Mouse (Mus musculus): Measurements from ENCODE around the gene Gimap8. TPM values are rescaled to one million over a fixed set of nuclear protein-coding genes. Genes with fewer than 3 reads are reported as not detected.
"Not testable (repeated sequence)": the region's sequence is repeated elsewhere in the genome, so short reads cannot be mapped to it uniquely, and the experiment has no call there.

The Gimap8 gene
- polyA plus RNA-seq (2015; fragmentation: Nextera tagmentation; extraction: Ambion mirVana) = 1.7 and 2.3 TPM in 2 replicates

GRCm38 (mm10) chr6:48646995-48647394 lies at the start of gene Gimap8:
Gimap8 (plus strand) TSS chr6:48647234.
- Histone ChIP-seq H3K9ac (no peak within 1 kb of the TSS), H3K4me3 (replicated peaks) (no peak within 1 kb of the TSS), H3K27me3 (replicated peaks) (no peaks in the 10 kb centered on the region), H3K27ac (no peak within 1 kb of the TSS), H3K36me3 (no peaks in the 10 kb centered on the region), H3K4me2 (replicated peaks) (no peak within 1 kb of the TSS), H3K9me3 (no peaks in the 10 kb centered on the region), H3K4me1 (replicated peaks) (no peaks in the 10 kb centered on the region)
- ATAC-seq = peak; percentile 69; the same call in 1 of the 2 replicates
- WGBS = 37% methylated on average over 3 of the region's 3 CpGs

DNA sequence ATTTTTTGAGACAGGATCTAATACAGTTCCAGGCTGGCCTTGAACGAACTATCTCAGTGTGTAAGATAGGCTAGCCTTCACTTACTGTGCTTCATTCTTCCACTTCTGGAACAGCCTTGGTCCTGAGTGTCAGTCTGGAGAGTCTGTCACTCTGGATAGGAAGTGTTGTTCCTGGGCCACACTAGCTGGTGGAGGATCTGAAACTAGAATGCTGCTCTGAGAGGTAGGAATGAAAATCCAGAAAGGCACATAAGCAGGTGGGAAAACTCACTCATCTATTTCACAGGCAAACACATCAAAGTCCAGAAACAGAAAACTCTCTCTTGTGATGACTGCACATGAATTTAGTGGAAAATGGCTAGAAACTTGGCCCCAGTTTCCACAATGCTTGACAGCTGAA lies 46.4 kb upstream of the Gimap8 start:
- 83% methylated on average over 1 of the region's 1 CpGs for WGBS
- peaks cover 39% of the 10 kb centered on the region for H3K36me3 ChIP-seq
- ATAC-seq = no peak
- no peaks in the 10 kb centered on the region for H3K27me3 ChIP-seq (replicated peaks)
- no peak overlapping the region for H3K27ac ChIP-seq
- 0 out of 2 replicates have a peak, but pooled peaks cover 6% of the 10 kb centered on the region for H3K4me1 ChIP-seq (replicated peaks)
- no peak overlapping the region for H3K4me3 ChIP-seq (replicated peaks)
- H3K9ac ChIP-seq = no peak overlapping the region
- H3K4me2 ChIP-seq (replicated peaks) = no peak overlapping the region
- peaks cover 16% of the 10 kb centered on the region for H3K9me3 ChIP-seq

- Histone ChIP-seq H3K4me2 (replicated peaks) (peak within 1 kb of the TSS; percentile 91), H3K36me3 (peaks cover 31% of the 10 kb centered on the region), H3K27me3 (replicated peaks) (no peaks in the 10 kb centered on the region), H3K9ac (peak within 1 kb of the TSS; percentile 71), H3K9me3 (peaks cover 12% of the 10 kb centered on the region), H3K27ac (peak within 1 kb of the TSS; percentile 74), H3K4me1 (replicated peaks) (0 out of 2 replicates have a peak, but pooled peaks cover 6% of the 10 kb centered on the region), H3K4me3 (replicated peaks) (peak within 1 kb of the TSS; percentile 67)
- WGBS = 5% methylated on average over 42 of the region's 42 CpGs
- peak; percentile 99 for ATAC-seq
Measured at GRCm38 (mm10) chr6:48601271-48602079, 45.6 kb upstream of the Gimap8 start, which contains the start of gene Zfp775. Zfp775 (plus strand) TSS chr6:48602063.

DNA sequence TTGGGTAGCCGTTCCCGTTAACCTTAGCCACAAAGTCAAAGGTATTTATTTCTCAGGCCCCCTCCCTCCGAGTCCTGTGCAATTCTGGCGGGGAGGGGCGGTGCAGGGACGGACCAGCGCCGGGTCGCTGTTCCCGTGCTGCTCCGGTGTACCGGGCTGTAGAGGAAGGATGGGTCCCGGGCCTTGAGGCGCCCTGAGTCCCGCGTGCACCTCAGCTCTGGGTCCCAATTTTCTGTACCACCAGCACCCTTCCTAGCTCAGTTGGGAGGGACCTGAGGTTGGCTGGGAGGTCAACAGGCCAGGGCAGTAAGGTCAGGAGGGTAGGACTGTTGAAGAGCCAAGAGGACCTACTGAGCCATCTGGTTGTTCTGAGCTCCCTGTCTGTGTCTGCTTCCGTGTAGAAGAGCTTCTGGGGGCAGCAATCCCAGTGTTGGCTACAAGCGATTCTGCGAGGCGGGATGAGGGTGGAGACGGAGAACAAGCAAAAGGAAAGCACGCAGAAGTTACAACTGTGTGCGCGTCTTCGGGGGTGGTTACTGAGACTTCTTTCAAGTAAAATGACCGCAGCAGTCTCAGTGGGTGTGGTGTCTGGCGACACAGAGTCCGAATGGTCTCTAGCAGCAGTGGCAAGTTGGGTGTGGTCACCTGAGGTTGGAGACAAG lies 44.8 kb upstream of the Gimap8 start:
- Histone ChIP-seq H3K27ac (peak overlapping the region; percentile 74), H3K4me1 (replicated peaks) (0 out of 2 replicates have a peak, but pooled peaks cover 6% of the 10 kb centered on the region), H3K27me3 (replicated peaks) (no peaks in the 10 kb centered on the region), H3K36me3 (peaks cover 23% of the 10 kb centered on the region), H3K9me3 (peaks cover 4% of the 10 kb centered on the region), H3K4me3 (replicated peaks) (peak overlapping the region; percentile 67), H3K9ac (peak overlapping the region; percentile 71), H3K4me2 (replicated peaks) (peak overlapping the region; percentile 91)
- under 1% methylated on average over 28 of the region's 28 CpGs for WGBS
- peak; percentile 83 for ATAC-seq

DNA sequence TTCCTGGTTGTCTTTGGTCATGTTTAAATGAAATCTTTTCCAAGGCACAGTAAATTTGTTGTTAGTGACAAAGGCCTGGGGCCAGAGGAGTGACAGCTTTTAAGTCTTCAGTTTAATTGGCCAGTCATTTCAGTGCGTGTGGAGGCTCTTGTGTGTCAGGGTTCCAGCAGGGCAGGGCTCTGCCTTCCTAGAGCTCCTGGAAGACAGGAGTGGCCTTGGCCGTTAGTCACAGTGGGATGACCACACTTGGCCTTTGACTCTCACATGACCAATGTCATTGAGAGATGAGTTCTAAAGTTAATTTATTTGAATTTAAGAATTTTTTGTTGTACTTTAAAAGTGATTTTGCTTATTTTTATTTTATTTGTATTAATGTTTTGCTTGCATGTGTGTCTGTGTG lies 38.9 kb upstream of the Gimap8 start:
- no peaks in the 10 kb centered on the region for H3K9me3 ChIP-seq
- no peak overlapping the region for H3K4me3 ChIP-seq (replicated peaks)
- H3K27me3 ChIP-seq (replicated peaks) = no peaks in the 10 kb centered on the region
- H3K36me3 ChIP-seq = no peaks in the 10 kb centered on the region
- no peak overlapping the region for H3K4me2 ChIP-seq (replicated peaks)
- no peaks in the 10 kb centered on the region for H3K4me1 ChIP-seq (replicated peaks)
- no peak for ATAC-seq
- 74% methylated on average over 2 of the region's 2 CpGs for WGBS
- H3K27ac ChIP-seq = no peak overlapping the region
- H3K9ac ChIP-seq = no peak overlapping the region

GRCm38 (mm10) chr6:48609512-48609911 lies 37.5 kb upstream of the Gimap8 start:
- H3K4me1 ChIP-seq (replicated peaks) = no peaks in the 10 kb centered on the region
- H3K9ac ChIP-seq = no peak overlapping the region
- H3K27me3 ChIP-seq (replicated peaks) = no peaks in the 10 kb centered on the region
- no peak overlapping the region for H3K27ac ChIP-seq
- WGBS = 71% methylated on average over 7 of the region's 7 CpGs
- H3K4me2 ChIP-seq (replicated peaks) = no peak overlapping the region
- no peaks in the 10 kb centered on the region for H3K36me3 ChIP-seq
- no peak overlapping the region for H3K4me3 ChIP-seq (replicated peaks)
- no peak for ATAC-seq
- H3K9me3 ChIP-seq = no peaks in the 10 kb centered on the region

DNA sequence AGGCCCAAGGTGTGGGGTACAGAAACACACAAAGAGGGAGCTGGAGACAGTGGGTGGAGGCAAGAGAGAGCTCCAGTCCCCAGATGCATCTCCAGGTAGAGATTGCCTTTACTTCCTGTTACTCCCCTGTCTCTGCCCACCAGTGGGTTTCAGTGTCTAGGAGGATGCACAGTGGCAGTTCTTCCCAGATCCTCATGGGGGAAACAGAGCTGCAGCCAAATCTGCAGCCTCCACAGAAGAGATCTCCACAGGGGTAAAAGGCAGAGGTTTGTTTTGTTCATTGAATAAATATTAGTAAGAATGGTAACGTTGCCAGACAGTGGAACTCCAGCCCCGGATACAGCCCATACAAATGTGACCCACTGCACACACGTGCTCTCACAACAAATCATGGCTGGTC lies 36.4 kb upstream of the Gimap8 start:
- 0 out of 2 replicates have a peak overlapping the region, but pooled peaks have one; percentile 9 for H3K27ac ChIP-seq
- ATAC-seq = no peak
- H3K9me3 ChIP-seq = no peaks in the 10 kb centered on the region
- H3K36me3 ChIP-seq = no peaks in the 10 kb centered on the region
- H3K4me1 ChIP-seq (replicated peaks) = no peaks in the 10 kb centered on the region
- no peaks in the 10 kb centered on the region for H3K27me3 ChIP-seq (replicated peaks)
- H3K4me2 ChIP-seq (replicated peaks) = no peak overlapping the region
- WGBS = 51% methylated on average over 3 of the region's 3 CpGs
- H3K4me3 ChIP-seq (replicated peaks) = no peak overlapping the region
- no peak overlapping the region for H3K9ac ChIP-seq

- H3K27ac ChIP-seq = no peak overlapping the region
- no peaks in the 10 kb centered on the region for H3K9me3 ChIP-seq
- no peaks in the 10 kb centered on the region for H3K4me1 ChIP-seq (replicated peaks)
- 89% methylated on average over 4 of the region's 4 CpGs for WGBS
- ATAC-seq = no peak
- no peak overlapping the region for H3K4me3 ChIP-seq (replicated peaks)
- H3K36me3 ChIP-seq = no peaks in the 10 kb centered on the region
- no peak overlapping the region for H3K4me2 ChIP-seq (replicated peaks)
- H3K27me3 ChIP-seq (replicated peaks) = no peaks in the 10 kb centered on the region
- no peak overlapping the region for H3K9ac ChIP-seq
Measured at GRCm38 (mm10) chr6:48613464-48613863, 33.6 kb upstream of the Gimap8 start.

DNA sequence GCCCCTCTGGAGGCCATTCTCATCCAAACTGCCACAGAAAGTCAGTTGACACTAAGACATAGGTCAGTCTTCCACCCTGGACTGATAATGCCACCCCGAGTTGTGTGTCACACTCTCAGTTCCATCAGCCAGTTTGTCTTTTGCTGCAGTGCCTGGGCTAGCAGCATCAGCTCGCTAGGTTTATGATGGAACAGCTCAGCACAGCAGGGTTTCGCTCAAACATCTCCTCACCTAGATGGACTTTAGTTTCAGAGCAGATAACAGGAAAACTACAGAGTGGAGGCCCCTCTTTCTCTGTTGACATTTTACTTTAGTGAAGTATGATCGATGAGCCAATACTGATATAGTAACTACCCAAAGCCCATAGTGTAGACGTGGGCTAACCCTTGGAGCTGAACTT lies 32.3 kb upstream of the Gimap8 start:
- Histone ChIP-seq H3K27ac (no peak overlapping the region), H3K27me3 (replicated peaks) (no peaks in the 10 kb centered on the region), H3K4me1 (replicated peaks) (no peaks in the 10 kb centered on the region), H3K9ac (no peak overlapping the region), H3K9me3 (no peaks in the 10 kb centered on the region), H3K4me2 (replicated peaks) (no peak overlapping the region), H3K36me3 (peaks cover 8% of the 10 kb centered on the region), H3K4me3 (replicated peaks) (no peak overlapping the region)
- WGBS = 72% methylated on average over 5 of the region's 5 CpGs
- peak; percentile 62 for ATAC-seq

DNA sequence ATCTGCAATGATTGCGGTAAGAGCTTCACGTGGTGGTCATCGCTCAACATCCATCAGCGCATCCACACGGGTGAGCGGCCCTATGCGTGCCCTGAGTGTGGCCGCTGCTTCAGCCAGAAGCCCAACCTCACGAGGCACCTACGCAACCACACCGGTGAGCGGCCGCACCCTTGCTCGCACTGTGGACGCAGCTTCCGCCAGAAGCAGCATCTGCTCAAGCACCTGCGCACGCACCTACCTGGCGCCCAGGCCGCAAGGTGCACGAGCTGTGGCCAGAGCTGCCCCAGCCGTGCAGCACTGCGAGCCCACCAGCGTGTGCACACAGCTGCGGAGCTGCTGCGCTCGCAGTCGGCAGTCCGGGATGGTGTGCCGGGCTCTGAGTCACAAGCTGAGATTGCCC lies 27.0 kb upstream of the Gimap8 start:
- Histone ChIP-seq H3K27me3 (replicated peaks) (no peaks in the 10 kb centered on the region), H3K4me2 (replicated peaks) (no peak overlapping the region), H3K4me1 (replicated peaks) (no peaks in the 10 kb centered on the region), H3K27ac (no peak overlapping the region), H3K9ac (no peak overlapping the region), H3K4me3 (replicated peaks) (no peak overlapping the region), H3K36me3 (peaks cover 18% of the 10 kb centered on the region), H3K9me3 (no peaks in the 10 kb centered on the region)
- ATAC-seq = no peak
- WGBS = 92% methylated on average over 30 of the region's 30 CpGs

GRCm38 (mm10) chr6:48622186-48622843 lies 24.7 kb upstream of the Gimap8 start:
- not testable (repeated sequence) for H3K4me2 ChIP-seq (replicated peaks); H3K4me1 ChIP-seq (replicated peaks); H3K27me3 ChIP-seq (replicated peaks); H3K4me3 ChIP-seq (replicated peaks); H3K27ac ChIP-seq; H3K9me3 ChIP-seq; H3K9ac ChIP-seq; ATAC-seq
- 87% methylated on average over 8 of the region's 8 CpGs for WGBS
- peaks cover 18% of the 10 kb centered on the region for H3K36me3 ChIP-seq

- Histone ChIP-seq H3K4me3 (replicated peaks) (no peak overlapping the region), H3K36me3 (peaks cover 18% of the 10 kb centered on the region), H3K9me3 (no peaks in the 10 kb centered on the region), H3K9ac (no peak overlapping the region), H3K4me2 (replicated peaks) (no peak overlapping the region), H3K27me3 (replicated peaks) (peaks cover 12% of the 10 kb centered on the region; the same call in 1 of the 2 replicates), H3K4me1 (replicated peaks) (0 out of 2 replicates have a peak, but pooled peaks cover 7% of the 10 kb centered on the region), H3K27ac (no peak overlapping the region)
- 48% methylated on average over 1 of the region's 1 CpGs for WGBS
- ATAC-seq = no peak
Measured at GRCm38 (mm10) chr6:48623460-48623859, 23.6 kb upstream of the Gimap8 start.
